Mouse (Mus musculus) E14TG2a.4 (cell line): ENCODE results near the gene Slc35c2.

Experiments used
- CTCF ChIP-seq: conservative IDR thresholded peaks from 2 replicates; pipeline ENCODE4 v1.5.1; 2014; ENCODE audit warnings: low read length
- NANOG ChIP-seq: IDR thresholded peaks from 2 replicates; pipeline ENCODE4 v1.6.1; 2014; ENCODE audit warnings: borderline replicate concordance, low read length, mixed read lengths

DNA sequence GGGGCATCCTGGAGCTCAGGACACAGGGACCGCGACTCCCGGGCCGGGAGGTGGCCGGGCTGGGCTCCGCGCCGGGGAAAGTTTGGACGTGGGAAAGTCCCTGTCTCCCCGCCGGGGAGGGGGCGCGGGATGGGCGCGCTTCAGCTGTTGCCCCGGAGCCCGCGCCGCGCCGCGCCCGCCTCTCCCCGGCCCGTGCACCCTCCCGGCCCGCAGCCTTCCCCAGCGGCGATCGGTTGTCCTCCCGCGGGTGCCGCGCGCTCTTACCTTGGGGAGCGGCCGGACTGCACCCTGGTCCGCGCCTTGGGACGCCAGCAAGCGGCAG, 53.4 kb downstream of the Slc35c2 start:
- TF ChIP-seq CTCF (no peak), NANOG (no peak)
